Mouse (Mus musculus) cerebellum, adult 2 months (tissue): ENCODE measurements around the gene Gm9922.

ENCODE experiments used
- CTCF ChIP-seq: fragments of 200-500 bp; IDR thresholded peaks from 2 replicates; pipeline ENCODE4 v1.5.1; 2011; ENCODE audit warnings: low read depth, mild to moderate bottlenecking, control low read depth, low read length, moderate library complexity, borderline replicate concordance; ENCODE audit not compliant: insufficient read depth
- POLR2A ChIP-seq: fragments of 200-500 bp; IDR thresholded peaks from 2 replicates; pipeline ENCODE4 v1.6.1; 2011; ENCODE audit warnings: low read length, control low read depth, borderline replicate concordance; ENCODE audit not compliant: insufficient read depth

DNA sequence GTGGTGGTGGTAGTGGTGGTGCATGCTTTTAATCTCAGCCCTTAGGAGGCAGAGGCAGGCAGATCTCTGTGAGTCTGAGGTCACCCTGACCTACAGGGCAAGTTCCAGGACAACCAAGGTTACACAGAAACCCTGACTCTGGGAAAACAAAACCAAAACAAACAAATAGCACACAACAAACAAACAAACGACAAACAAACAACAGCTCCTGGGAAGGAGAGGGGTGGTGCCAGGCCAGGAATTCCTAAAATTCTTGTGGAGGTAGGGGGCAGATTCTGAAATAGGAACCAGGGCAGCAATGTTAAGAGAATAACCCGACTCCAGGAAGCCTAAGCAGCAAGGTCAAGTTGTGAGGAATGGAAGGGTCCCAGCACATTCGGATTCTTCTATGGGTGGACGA, 7.9 kb upstream of the Gm9922 start:
- TF ChIP-seq CTCF (no peak), POLR2A (no peak)
